Mouse (Mus musculus): ENCODE results near the gene Fndc11.

- TF ChIP-seq CTCF (IDR thresholded peaks at IDR 0.05; ENCODE audit: insufficient read depth, low read depth, low read length) (no peak), POLR2A (IDR thresholded peaks at IDR 0.05; ENCODE audit: insufficient read depth, low read depth, low read length) (no peak)
Observed at GRCm38 (mm10) chr2:181180898-181181297, 38.9 kb upstream of the Fndc11 start.

All from olfactory bulb, adult 2 months (tissue).